Mouse (Mus musculus) hindbrain, embryonic 12.5 days (tissue): ENCODE data around the gene Tmem41a. TPM values are rescaled to one million over a fixed set of nuclear protein-coding genes. Genes with fewer than 3 reads are reported as not detected.

Source experiments
- ATAC-seq: fragments of 200-750 bp; cut with Nextera tagmentation; 2 replicates; pipeline ENCODE4 v1.8.0; 2017; ENCODE audit warnings: moderate TSS enrichment; ENCODE audit not compliant: low FRiP score
- H3K27ac ChIP-seq: fragments of 300-500 bp; sonication (generic); 2 replicates; pipeline ENCODE4 v1.5.1; 2016; ENCODE audit warnings: mild to moderate bottlenecking
- H3K27me3 ChIP-seq: fragments of 300-500 bp; sonication (generic); 2 replicates; pipeline ENCODE4 v1.6.1; 2016; ENCODE audit warnings: mild to moderate bottlenecking
- H3K36me3 ChIP-seq: fragments of 300-500 bp; sonication (generic); 2 replicates; pipeline ENCODE4 v1.6.1; 2016; ENCODE audit warnings: mild to moderate bottlenecking
- H3K4me1 ChIP-seq: fragments of 300-500 bp; sonication (generic); 2 replicates; pipeline ENCODE4 v1.6.1; 2016
- H3K4me2 ChIP-seq: fragments of 300-500 bp; sonication (generic); replicated peaks from 2 replicates; pipeline ENCODE4 v1.6.1; 2016; ENCODE audit warnings: mild to moderate bottlenecking
- H3K4me3 ChIP-seq: fragments of 300-500 bp; sonication (generic); 2 replicates; pipeline ENCODE4 v1.5.1; 2016; ENCODE audit warnings: mild to moderate bottlenecking
- H3K9ac ChIP-seq: fragments of 300-500 bp; sonication (generic); 2 replicates; pipeline ENCODE4 v1.6.1; 2016; ENCODE audit warnings: mild to moderate bottlenecking, moderate library complexity
- H3K9me3 ChIP-seq: fragments of 300-500 bp; sonication (generic); replicated peaks from 2 replicates; pipeline ENCODE4 v1.6.1; 2016; ENCODE audit warnings: mild to moderate bottlenecking
- WGBS: fragments of 180-500 bp; shearing (Covaris S2); methylation state at CpG from one replicate; pipeline ENCODE4 v1.1.7; 2016; 5-methylcytosine and 5-hydroxymethylcytosine counted together
- polyA plus RNA-seq: library from polyadenylated mRNA; unstranded; fragments of >200 nt; fragmentation: Nextera tagmentation; extraction: Ambion mirVana; gene quantifications from 2 replicates; pipeline ENCODE4 v1.2.1, GENCODE M21; 2016

The Tmem41a gene
- polyA plus RNA-seq, 1 experiment from 2014 or later, result 34.5 TPM

DNA sequence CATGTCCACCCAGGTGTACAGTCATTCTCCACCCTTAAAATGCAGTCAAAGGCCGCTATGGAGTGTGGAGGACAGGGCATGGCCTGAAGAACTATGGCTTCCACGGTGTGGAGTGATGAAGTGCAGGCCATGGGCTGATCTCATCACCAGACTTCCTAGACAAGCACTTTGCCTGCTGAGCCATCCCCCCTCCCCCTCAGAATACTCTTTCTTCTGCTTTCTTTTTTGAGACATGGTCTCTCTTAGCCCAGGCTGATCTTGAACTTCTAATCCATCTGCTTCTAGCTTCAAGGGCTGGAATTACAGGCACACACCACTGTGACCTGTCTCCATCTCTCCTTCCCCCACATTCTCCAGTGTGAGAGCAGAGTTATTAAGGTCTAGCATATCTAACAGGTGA, 59.8 kb downstream of the Tmem41a start:
- H3K27ac ChIP-seq, result no peak overlapping the region
- H3K4me2 ChIP-seq, result no peak overlapping the region
- WGBS, result 83% methylated on average over 2 of the region's 2 CpGs
- no peaks in the 10 kb centered on the region for H3K9me3 ChIP-seq
- no peak overlapping the region for H3K4me3 ChIP-seq
- peaks cover 10% of the 10 kb centered on the region for H3K36me3 ChIP-seq
- no peak for ATAC-seq
- no peak overlapping the region for H3K9ac ChIP-seq
- peaks cover 3% of the 10 kb centered on the region; the same call in 1 of the 2 replicates for H3K4me1 ChIP-seq
- H3K27me3 ChIP-seq, result no peaks in the 10 kb centered on the region

Other genes with a start within 250 kb of the Tmem41a start
- gene Ehhadh, start 159.7 kb downstream of the Tmem41a start, polyA plus RNA-seq, result 1.6 and 2.1 TPM in 2 replicates
- 7.8 and 9.3 TPM in 2 replicates for gene Map3k13, start 153.2 kb downstream of the Tmem41a start, polyA plus RNA-seq
- 0.43 and 0.49 TPM in 2 replicates for gene Liph, start 48.1 kb upstream of the Tmem41a start, polyA plus RNA-seq
- 61.7 and 64.5 TPM in 2 replicates for gene Senp2, start 61.9 kb upstream of the Tmem41a start, polyA plus RNA-seq
- 89.9 and 93.6 TPM in 2 replicates for gene Igf2bp2, start 215.7 kb upstream of the Tmem41a start, polyA plus RNA-seq